Mouse (Mus musculus): ENCODE results near the gene Mettl8. TPM values are rescaled to one million over a fixed set of nuclear protein-coding genes. Genes with fewer than 3 reads are reported as not detected.

Mettl8 gene
- polyA plus RNA-seq, 1 experiment from 2014 or later, result 12.9 TPM

Other genes with a start within 250 kb of the Mettl8 start
- 57.5 to 101 TPM (median 66.5 TPM) in 3 replicates for gene Tlk1, start 229.9 kb downstream of the Mettl8 start, polyA plus RNA-seq (2018)
- gene Dcaf17, start 255 bp downstream of the Mettl8 start, polyA plus RNA-seq (2018), result 7.1 to 9.2 TPM (median 8.6 TPM) in 3 replicates
- 0.06 TPM in 1 of 3 replicates, not detected in the others for gene Cybrd1, start 62.3 kb upstream of the Mettl8 start, polyA plus RNA-seq (2018)
- 168 to 235 TPM (median 216 TPM) in 3 replicates for gene Dync1i2, start 156.1 kb upstream of the Mettl8 start, polyA plus RNA-seq (2018)